Mouse (Mus musculus) intestine, embryonic 16.5 days (tissue): ENCODE data around the gene Cdk11b. TPM values are rescaled to one million over a fixed set of nuclear protein-coding genes. Genes with fewer than 3 reads are reported as not detected.
A peak's percentile ranks its signal among the peaks of the same experiment; 100 is the strongest.
"Not testable (repeated sequence)": the region's sequence is repeated elsewhere in the genome, so short reads cannot be mapped to it uniquely, and the experiment has no call there.

Experiments used
- ATAC-seq: fragments of 200-750 bp; cut with Nextera tagmentation; 2 replicates; pipeline ENCODE4 v1.8.0; 2017; ENCODE audit warnings: moderate TSS enrichment, moderate library complexity
- H3K27ac ChIP-seq: fragments of 300-500 bp; sonication (generic); 2 replicates; pipeline ENCODE4 v1.5.1; 2014; ENCODE audit warnings: mild to moderate bottlenecking, low read length
- H3K27me3 ChIP-seq: fragments of 300-500 bp; sonication (generic); replicated peaks from 2 replicates; pipeline ENCODE4 v1.6.1; 2014; ENCODE audit warnings: low read length, control low read depth, mixed read lengths; ENCODE audit not compliant: control insufficient read depth, insufficient read depth
- H3K36me3 ChIP-seq: fragments of 300-500 bp; sonication (generic); 2 replicates; pipeline ENCODE4 v1.6.1; 2014; ENCODE audit warnings: low read length, control low read depth; ENCODE audit not compliant: control insufficient read depth, insufficient read depth
- H3K4me1 ChIP-seq: fragments of 300-500 bp; sonication (generic); 2 replicates; pipeline ENCODE4 v1.6.1; 2014; ENCODE audit warnings: low read length, control low read depth, mixed read lengths; ENCODE audit not compliant: control insufficient read depth, insufficient read depth
- H3K4me2 ChIP-seq: fragments of 300-500 bp; sonication (generic); 2 replicates; pipeline ENCODE4 v1.6.1; 2014; ENCODE audit warnings: low read depth, low read length, control low read depth
- H3K4me3 ChIP-seq: fragments of 300-500 bp; sonication (generic); 2 replicates; pipeline ENCODE4 v1.5.1; 2014; ENCODE audit warnings: mild to moderate bottlenecking, low read length
- H3K9ac ChIP-seq: fragments of 300-500 bp; sonication (generic); 2 replicates; pipeline ENCODE4 v1.6.1; 2014; ENCODE audit warnings: low read depth, low read length
- H3K9me3 ChIP-seq: fragments of 300-500 bp; sonication (generic); 2 replicates; pipeline ENCODE4 v1.6.1; 2016; ENCODE audit warnings: low read length, control low read depth; ENCODE audit not compliant: control insufficient read depth
- WGBS: fragments of 180-500 bp; shearing (Covaris S2); extraction: QIAGEN DNeasy Blood & Tissue Kit; methylation state at CpG from one replicate; pipeline ENCODE4 v1.1.7; 2014; 5-methylcytosine and 5-hydroxymethylcytosine counted together
- polyA plus RNA-seq: library from polyadenylated mRNA; unstranded; fragments of >200 nt; fragmentation: Nextera tagmentation; extraction: Ambion mirVana; gene quantifications from 2 replicates; pipeline ENCODE4 v1.2.1, GENCODE M21; 2015

Gene Cdk11b
- polyA plus RNA-seq, 1 experiment from 2014 or later = 49.8 TPM

- H3K9me3 ChIP-seq = no peaks in the 10 kb centered on the region
- no peak overlapping the region for H3K4me2 ChIP-seq
- WGBS = 62% methylated on average over 1 of the region's 1 CpGs
- H3K4me1 ChIP-seq = no peaks in the 10 kb centered on the region
- H3K36me3 ChIP-seq = peaks cover 32% of the 10 kb centered on the region
- ATAC-seq = peak; percentile 67
- H3K9ac ChIP-seq = no peak overlapping the region
- no peaks in the 10 kb centered on the region for H3K27me3 ChIP-seq
- no peak overlapping the region for H3K27ac ChIP-seq
- H3K4me3 ChIP-seq = no peak overlapping the region
These were observed 18.9 kb downstream of the Cdk11b start for GRCm38 (mm10) chr4:155643531-155643930.

- not testable (repeated sequence) for H3K4me2 ChIP-seq, H3K9me3 ChIP-seq, ATAC-seq, H3K4me3 ChIP-seq, H3K27ac ChIP-seq, H3K4me1 ChIP-seq, H3K9ac ChIP-seq, H3K27me3 ChIP-seq
- peaks cover 37% of the 10 kb centered on the region for H3K36me3 ChIP-seq
- 95% methylated on average over 2 of the region's 2 CpGs for WGBS
These were observed 20.7 kb downstream of the Cdk11b start, which contains the start of gene Gm10563 for GRCm38 (mm10) chr4:155645308-155645707. Gm10563 (minus strand) TSS chr4:155645408.

GRCm38 (mm10) chr4:155645721-155646120, 21.1 kb downstream of the Cdk11b start:
- no peak overlapping the region for H3K4me2 ChIP-seq
- no peak for ATAC-seq
- no peaks in the 10 kb centered on the region for H3K4me1 ChIP-seq
- no peak overlapping the region for H3K4me3 ChIP-seq
- peaks cover 39% of the 10 kb centered on the region for H3K36me3 ChIP-seq
- H3K27me3 ChIP-seq = no peaks in the 10 kb centered on the region
- H3K9me3 ChIP-seq = no peaks in the 10 kb centered on the region
- no peak overlapping the region for H3K27ac ChIP-seq
- H3K9ac ChIP-seq = no peak overlapping the region
- 85% methylated on average over 5 of the region's 5 CpGs for WGBS

GRCm38 (mm10) chr4:155649355-155649754, 24.7 kb downstream of the Cdk11b start:
- no peak overlapping the region for H3K4me3 ChIP-seq
- peaks cover 20% of the 10 kb centered on the region for H3K36me3 ChIP-seq
- H3K27ac ChIP-seq = no peak overlapping the region
- no peak overlapping the region for H3K4me2 ChIP-seq
- H3K9ac ChIP-seq = no peak overlapping the region
- no peaks in the 10 kb centered on the region for H3K9me3 ChIP-seq
- no peaks in the 10 kb centered on the region; the same call in 1 of the 2 replicates for H3K27me3 ChIP-seq
- WGBS = 91% methylated on average over 11 of the region's 11 CpGs
- ATAC-seq = no peak
- peaks cover 34% of the 10 kb centered on the region for H3K4me1 ChIP-seq

GRCm38 (mm10) chr4:155651553-155652269, 27.1 kb downstream of the Cdk11b start:
- WGBS = 50% methylated on average over 15 of the region's 15 CpGs
- Histone ChIP-seq H3K4me2 (peak overlapping the region; percentile 73), H3K9ac (peak overlapping the region; percentile 73), H3K27ac (peak overlapping the region; percentile 82), H3K4me1 (peaks cover 43% of the 10 kb centered on the region), H3K27me3 (no peaks in the 10 kb centered on the region; the same call in 1 of the 2 replicates), H3K9me3 (no peaks in the 10 kb centered on the region), H3K4me3 (peak overlapping the region; percentile 49), H3K36me3 (peaks cover 20% of the 10 kb centered on the region)
- peak; percentile 60 for ATAC-seq

- Histone ChIP-seq H3K9me3 (no peaks in the 10 kb centered on the region), H3K4me2 (peak overlapping the region; percentile 73), H3K27ac (peak overlapping the region; percentile 82), H3K9ac (peak overlapping the region; percentile 73), H3K27me3 (no peaks in the 10 kb centered on the region; the same call in 1 of the 2 replicates), H3K4me3 (peak overlapping the region; percentile 49), H3K36me3 (peaks cover 18% of the 10 kb centered on the region), H3K4me1 (peaks cover 43% of the 10 kb centered on the region)
- no peak for ATAC-seq
- WGBS = 27% methylated on average over 36 of the region's 36 CpGs
These were observed 27.8 kb downstream of the Cdk11b start for GRCm38 (mm10) chr4:155652283-155653085.

GRCm38 (mm10) chr4:155653086-155653450, 28.4 kb downstream of the Cdk11b start, which contains the start of gene Mmp23:
Mmp23 (minus strand) TSS chr4:155653384.
- ATAC-seq = peak; percentile 26
- peak within 1 kb of the TSS; percentile 82 for H3K27ac ChIP-seq
- H3K9me3 ChIP-seq = no peaks in the 10 kb centered on the region
- WGBS = under 1% methylated on average over 33 of the region's 33 CpGs
- peaks cover 21% of the 10 kb centered on the region for H3K36me3 ChIP-seq
- peak within 1 kb of the TSS; percentile 73 for H3K9ac ChIP-seq
- H3K27me3 ChIP-seq = no peaks in the 10 kb centered on the region; the same call in 1 of the 2 replicates
- peak within 1 kb of the TSS; percentile 73 for H3K4me2 ChIP-seq
- H3K4me3 ChIP-seq = peak within 1 kb of the TSS; percentile 49
- H3K4me1 ChIP-seq = peaks cover 43% of the 10 kb centered on the region

- no peak for ATAC-seq
- H3K27me3 ChIP-seq = no peaks in the 10 kb centered on the region; the same call in 1 of the 2 replicates
- H3K4me3 ChIP-seq = peak overlapping the region; percentile 49
- peak overlapping the region; percentile 27; the same call in 1 of the 2 replicates for H3K27ac ChIP-seq
- peaks cover 43% of the 10 kb centered on the region for H3K4me1 ChIP-seq
- H3K9me3 ChIP-seq = no peaks in the 10 kb centered on the region
- 5% methylated on average over 31 of the region's 31 CpGs for WGBS
- peaks cover 16% of the 10 kb centered on the region for H3K36me3 ChIP-seq
- peak overlapping the region; percentile 73 for H3K4me2 ChIP-seq
- peak overlapping the region; percentile 73 for H3K9ac ChIP-seq
These were observed 29.0 kb downstream of the Cdk11b start for GRCm38 (mm10) chr4:155653451-155654182.

GRCm38 (mm10) chr4:155654183-155654455, 29.5 kb downstream of the Cdk11b start:
- Histone ChIP-seq H3K36me3 (peaks cover 18% of the 10 kb centered on the region), H3K9me3 (no peaks in the 10 kb centered on the region), H3K4me1 (peaks cover 43% of the 10 kb centered on the region), H3K27ac (peak overlapping the region; percentile 21; the same call in 1 of the 2 replicates), H3K27me3 (no peaks in the 10 kb centered on the region; the same call in 1 of the 2 replicates), H3K4me3 (peak overlapping the region; percentile 49), H3K9ac (peak overlapping the region; percentile 73), H3K4me2 (peak overlapping the region; percentile 73)
- WGBS = 5% methylated on average over 6 of the region's 6 CpGs
- ATAC-seq = peak; percentile 1; the same call in 1 of the 2 replicates
